Mouse (Mus musculus) lung, embryonic 16.5 days (tissue): ENCODE data around the gene Sh3bp5l. TPM values are rescaled to one million over a fixed set of nuclear protein-coding genes. Genes with fewer than 3 reads are reported as not detected.

ENCODE experiments used
- ATAC-seq: fragments of 200-750 bp; cut with Nextera tagmentation; 2 replicates; pipeline ENCODE4 v1.8.0; 2017; ENCODE audit warnings: low read depth, mild to moderate bottlenecking, moderate library complexity
- H3K27ac ChIP-seq: fragments of 300-500 bp; sonication (generic); 2 replicates; pipeline ENCODE4 v1.5.1; 2014; ENCODE audit warnings: mild to moderate bottlenecking, control low read depth, low read length
- H3K27me3 ChIP-seq: fragments of 300-500 bp; sonication (generic); 2 replicates; pipeline ENCODE4 v1.6.1; 2014; ENCODE audit warnings: low read depth, low read length, mixed read lengths; ENCODE audit not compliant: control insufficient read depth, insufficient read depth
- H3K36me3 ChIP-seq: fragments of 300-500 bp; sonication (generic); 2 replicates; pipeline ENCODE4 v1.6.1; 2014; ENCODE audit warnings: low read length; ENCODE audit not compliant: control insufficient read depth, insufficient read depth
- H3K4me1 ChIP-seq: fragments of 300-500 bp; sonication (generic); replicated peaks from 2 replicates; pipeline ENCODE4 v1.6.1; 2014; ENCODE audit warnings: low read length, mixed read lengths; ENCODE audit not compliant: control insufficient read depth, insufficient read depth
- H3K4me2 ChIP-seq: fragments of 300-500 bp; sonication (generic); 2 replicates; pipeline ENCODE4 v1.6.1; 2014; ENCODE audit warnings: low read depth, low read length, control low read depth
- H3K4me3 ChIP-seq: fragments of 300-500 bp; sonication (generic); 2 replicates; pipeline ENCODE4 v1.5.1; 2014; ENCODE audit warnings: mild to moderate bottlenecking, low read length, control low read depth
- H3K9ac ChIP-seq: fragments of 300-500 bp; sonication (generic); 2 replicates; pipeline ENCODE4 v1.6.1; 2014; ENCODE audit warnings: low read length, control low read depth
- H3K9me3 ChIP-seq: fragments of 300-500 bp; sonication (generic); 2 replicates; pipeline ENCODE4 v1.6.1; 2016; ENCODE audit warnings: low read length; ENCODE audit not compliant: control insufficient read depth
- WGBS: fragments of 180-500 bp; shearing (Covaris S2); extraction: QIAGEN DNeasy Blood & Tissue Kit; methylation state at CpG from one replicate; pipeline ENCODE4 v1.1.7; 2014; 5-methylcytosine and 5-hydroxymethylcytosine counted together
- polyA plus RNA-seq: library from polyadenylated mRNA; unstranded; fragments of >200 nt; fragmentation: Nextera tagmentation; extraction: Ambion mirVana; gene quantifications from 2 replicates; pipeline ENCODE4 v1.2.1, GENCODE M21; 2015

The Sh3bp5l gene
- polyA plus RNA-seq, 1 experiment from 2014 or later, result 35.1 TPM

GRCm38 (mm10) chr11:58315536-58316168 is 14.9 kb upstream of the Sh3bp5l start:
- no peak for ATAC-seq
- Histone ChIP-seq H3K27me3 (no peaks in the 10 kb centered on the region), H3K4me2 (no peak overlapping the region), H3K4me3 (no peak overlapping the region), H3K36me3 (peaks cover 16% of the 10 kb centered on the region), H3K9ac (no peak overlapping the region), H3K4me1 (no peaks in the 10 kb centered on the region), H3K27ac (no peak overlapping the region), H3K9me3 (no peaks in the 10 kb centered on the region)
- WGBS, result 90% methylated on average over 5 of the region's 5 CpGs

- Histone ChIP-seq H3K4me2 (no peak overlapping the region), H3K27me3 (no peaks in the 10 kb centered on the region), H3K4me1 (no peaks in the 10 kb centered on the region), H3K9ac (no peak overlapping the region), H3K4me3 (no peak overlapping the region), H3K27ac (no peak overlapping the region), H3K36me3 (peaks cover 18% of the 10 kb centered on the region), H3K9me3 (no peaks in the 10 kb centered on the region)
- ATAC-seq, result 0 out of 2 replicates have a peak, but pooled peaks have one; percentile 17
- WGBS, result 85% methylated on average over 17 of the region's 17 CpGs
These were observed 14.2 kb upstream of the Sh3bp5l start for GRCm38 (mm10) chr11:58316344-58316743.

GRCm38 (mm10) chr11:58316768-58317390 is 13.6 kb upstream of the Sh3bp5l start:
- Histone ChIP-seq H3K36me3 (peaks cover 18% of the 10 kb centered on the region), H3K4me1 (peaks cover 4% of the 10 kb centered on the region), H3K9me3 (no peaks in the 10 kb centered on the region), H3K4me3 (no peak overlapping the region), H3K4me2 (no peak overlapping the region), H3K9ac (no peak overlapping the region), H3K27me3 (no peaks in the 10 kb centered on the region), H3K27ac (no peak overlapping the region)
- ATAC-seq, result peak; percentile 49; the same call in 1 of the 2 replicates
- 64% methylated on average over 28 of the region's 28 CpGs for WGBS

GRCm38 (mm10) chr11:58322824-58323569 is 7.5 kb upstream of the Sh3bp5l start:
- under 1% methylated on average over 61 of the region's 63 CpGs for WGBS
- peaks cover 22% of the 10 kb centered on the region for H3K36me3 ChIP-seq
- no peaks in the 10 kb centered on the region for H3K27me3 ChIP-seq
- peak overlapping the region; percentile 98 for H3K27ac ChIP-seq
- peaks cover 16% of the 10 kb centered on the region for H3K4me1 ChIP-seq
- H3K4me3 ChIP-seq, result peak overlapping the region; percentile 87
- ATAC-seq, result peak; percentile 99
- H3K9ac ChIP-seq, result peak overlapping the region; percentile 95
- H3K9me3 ChIP-seq, result no peaks in the 10 kb centered on the region
- H3K4me2 ChIP-seq, result peak overlapping the region; percentile 84

- peak overlapping the region; percentile 98 for H3K27ac ChIP-seq
- peaks cover 19% of the 10 kb centered on the region for H3K36me3 ChIP-seq
- peak overlapping the region; percentile 84 for H3K4me2 ChIP-seq
- WGBS, result 8% methylated on average over 24 of the region's 24 CpGs
- no peaks in the 10 kb centered on the region for H3K9me3 ChIP-seq
- peaks cover 16% of the 10 kb centered on the region for H3K4me1 ChIP-seq
- no peaks in the 10 kb centered on the region for H3K27me3 ChIP-seq
- peak overlapping the region; percentile 87 for H3K4me3 ChIP-seq
- peak overlapping the region; percentile 95 for H3K9ac ChIP-seq
- ATAC-seq, result peak; percentile 12
These were observed 6.8 kb upstream of the Sh3bp5l start for GRCm38 (mm10) chr11:58323570-58324340.

- 74% methylated on average over 3 of the region's 3 CpGs for WGBS
- no peak overlapping the region for H3K4me2 ChIP-seq
- H3K4me1 ChIP-seq, result peaks cover 23% of the 10 kb centered on the region
- ATAC-seq, result no peak
- no peaks in the 10 kb centered on the region for H3K27me3 ChIP-seq
- no peaks in the 10 kb centered on the region for H3K9me3 ChIP-seq
- peaks cover 14% of the 10 kb centered on the region for H3K36me3 ChIP-seq
- no peak overlapping the region for H3K4me3 ChIP-seq
- no peak overlapping the region for H3K27ac ChIP-seq
- no peak overlapping the region for H3K9ac ChIP-seq
These were observed 5.8 kb upstream of the Sh3bp5l start for GRCm38 (mm10) chr11:58324614-58325229.

- Histone ChIP-seq H3K4me1 (peaks cover 27% of the 10 kb centered on the region), H3K27me3 (no peaks in the 10 kb centered on the region), H3K4me2 (no peak overlapping the region), H3K9ac (no peak overlapping the region), H3K9me3 (no peaks in the 10 kb centered on the region), H3K36me3 (peaks cover 12% of the 10 kb centered on the region), H3K4me3 (no peak overlapping the region), H3K27ac (no peak overlapping the region)
- WGBS, result 96% methylated on average over 3 of the region's 3 CpGs
- no peak for ATAC-seq
These were observed 3.7 kb upstream of the Sh3bp5l start for GRCm38 (mm10) chr11:58326781-58327180.

GRCm38 (mm10) chr11:58329906-58330275 is 633 bp upstream of the Sh3bp5l start:
- Histone ChIP-seq H3K36me3 (peaks cover 12% of the 10 kb centered on the region), H3K9me3 (no peaks in the 10 kb centered on the region), H3K9ac (peak overlapping the region; percentile 90), H3K4me2 (peak overlapping the region; percentile 92), H3K4me3 (peak overlapping the region; percentile 90), H3K27ac (peak overlapping the region; percentile 56), H3K4me1 (peaks cover 17% of the 10 kb centered on the region), H3K27me3 (no peaks in the 10 kb centered on the region)
- WGBS, result 0% methylated on average over 21 of the region's 21 CpGs
- ATAC-seq, result peak; percentile 29
